Mouse (Mus musculus) activated CD4-positive, CD25-positive, alpha-beta regulatory T cell (primary cell): ENCODE measurements around the gene Eid1. TPM values are rescaled to one million over a fixed set of nuclear protein-coding genes. Genes with fewer than 3 reads are reported as not detected.

ENCODE experiments used
- polyA plus RNA-seq, 2 experiments: library from polyadenylated mRNA; unstranded; fragments of 100-300 nt; shearing (Covaris generic); gene quantifications; one replicate each; pipeline ENCODE4 v1.2.1; 2017

Eid1 gene
- polyA plus RNA-seq, result 10 to 100 TPM; 48.1 to 56.6 TPM

GRCm38 (mm10) chr2:125672957-125673631, at the start of gene Eid1:
Gene Eid1 (plus strand): TSS chr2:125673095.

GRCm38 (mm10) chr2:125624837-125625351, 48.0 kb upstream of the Eid1 start, which contains the start of gene Cep152:
Gene Cep152 (minus strand): TSS chr2:125625113.

GRCm38 (mm10) chr2:125724086-125724430, 51.2 kb downstream of the Eid1 start, which contains the start of gene Shc4:
Gene Shc4 (minus strand): TSS chr2:125724148.

Other genes with a start within 250 kb of the Eid1 start
- gene Gm9913, start 168.0 kb upstream of the Eid1 start, polyA plus RNA-seq, result under 1 TPM in 1 of 2 experiments, not detected in 1; 0.09 TPM
- under 1 TPM in 1 of 2 experiments, not detected in 1; 0.15 TPM for gene Fbn1, start 165.1 kb upstream of the Eid1 start, polyA plus RNA-seq
- 1 to 10 TPM; 7.5 to 9.2 TPM for gene Cep152, start 48.0 kb upstream of the Eid1 start, polyA plus RNA-seq
- gene Shc4, start 51.1 kb downstream of the Eid1 start, polyA plus RNA-seq, result under 1 TPM; 0.26 to 0.70 TPM
- gene Secisbp2l, start 109.8 kb downstream of the Eid1 start, polyA plus RNA-seq, result 10 to 100 TPM; 29.9 to 46.0 TPM
- 10 to 100 TPM; 42.1 to 49.4 TPM for gene Galk2, start 186.0 kb downstream of the Eid1 start, polyA plus RNA-seq
- 10 to 100 TPM; 41.6 to 43.3 TPM for gene Cops2, start 186.0 kb downstream of the Eid1 start, polyA plus RNA-seq